ENCODE assay signal across 30 mouse cellular contexts in genomic region chr2:146169492-146169891, GRCm38 (mm10). TPM values are rescaled to one million over a fixed set of nuclear protein-coding genes. Genes with fewer than 3 reads are reported as not detected.
DNase-seq lines count a peak whose midpoint lies in the region; ATAC-seq and TF ChIP-seq lines count a peak whose summit lies in the region.
"Had no signal": no experiment of that assay in that cellular context is flagged by ENCODE, and none has a peak within 500 bp of the region (broad histone marks: within the 10 kb centered on the region; RNA-seq: fewer than 3 reads in every experiment).

No protein-coding gene starts in this region.

- no peak for TF ChIP-seq CTCF in midbrain, postnatal 0 days (IDR thresholded peaks at IDR 0.05)

- no peak overlapping the region for H3K27ac ChIP-seq in heart, embryonic 10.5 days
- no peak overlapping the region for H3K27ac ChIP-seq in heart, embryonic 12.5 days (ENCODE audit: poor library complexity, severe bottlenecking)
- H3K27ac ChIP-seq in midbrain, embryonic 13.5 days = 0 out of 2 replicates have a peak overlapping the region, but pooled peaks have one; percentile 2
- H3K27ac ChIP-seq in midbrain, postnatal 0 days (ENCODE audit: low read depth, low read length) = no peak overlapping the region
- H3K27ac ChIP-seq in embryonic facial prominence, embryonic 11.5 days (replicated peaks; ENCODE audit: low read depth, low read length) = no peak overlapping the region
- H3K27ac ChIP-seq: embryonic facial prominence, embryonic 13.5 days; gastrocnemius, adult 2 months; hindbrain, embryonic 15.5 days; intestine, embryonic 15.5 days; limb, embryonic 10.5 days; liver, embryonic 15.5 days; lung, embryonic 15.5 days; neural tube, embryonic 12.5 days; stomach, embryonic 15.5 days had no signal

- DNase-seq in heart, embryonic 10.5 days (ENCODE audit: low spot score) = peak; percentile 33
- DNase-seq in midbrain, postnatal 0 days (ENCODE audit: low spot score) = no peak
- no peak for DNase-seq in embryonic facial prominence, embryonic 11.5 days (ENCODE audit: low spot score)
- no peak for DNase-seq in right cerebral cortex, postnatal 36 days (ENCODE audit: low spot score in 2 of 2)
- DNase-seq in spleen, postnatal 36 days (ENCODE audit: low spot score in 2 of 2) = no peak
- DNase-seq: adrenal gland, postnatal 25 days; cerebellum, adult 11 months; cerebellum, adult 9-11 months; gastrocnemius, adult 2 months; kidney, adult 8-10 months; kidney, postnatal 10 days; liver; lung, postnatal 36 days; right cerebral cortex, postnatal 4 days; thymus, postnatal 36 days had no signal

- H3K4me1 ChIP-seq in heart, embryonic 10.5 days = peaks cover 7% of the 10 kb centered on the region
- 0 out of 2 replicates have a peak, but pooled peaks cover 7% of the 10 kb centered on the region for H3K4me1 ChIP-seq in heart, embryonic 12.5 days (replicated peaks)
- H3K4me1 ChIP-seq in midbrain, embryonic 13.5 days (replicated peaks) = peaks cover 21% of the 10 kb centered on the region
- no peaks in the 10 kb centered on the region for H3K4me1 ChIP-seq in midbrain, postnatal 0 days (ENCODE audit: insufficient read depth, low read length)
- H3K4me1 ChIP-seq in embryonic facial prominence, embryonic 11.5 days (ENCODE audit: control insufficient read depth, insufficient read depth, low read length) = no peaks in the 10 kb centered on the region
- H3K4me1 ChIP-seq: embryonic facial prominence, embryonic 13.5 days; intestine, embryonic 15.5 days; limb, embryonic 10.5 days; liver, embryonic 15.5 days; lung, embryonic 15.5 days; stomach, embryonic 15.5 days had no signal

- 75% methylated on average over 7 of the region's 7 CpGs for WGBS in heart, embryonic 10.5 days
- 69% methylated on average over 7 of the region's 7 CpGs for WGBS in heart, embryonic 12.5 days
- 40% methylated on average over 7 of the region's 7 CpGs for WGBS in midbrain, embryonic 13.5 days
- WGBS in midbrain, postnatal 0 days = 53% methylated on average over 7 of the region's 7 CpGs
- 55% methylated on average over 7 of the region's 7 CpGs for WGBS in embryonic facial prominence, embryonic 11.5 days

- no peaks in the 10 kb centered on the region for H3K36me3 ChIP-seq in heart, embryonic 10.5 days
- H3K36me3 ChIP-seq in heart, embryonic 12.5 days = no peaks in the 10 kb centered on the region
- H3K36me3 ChIP-seq in midbrain, embryonic 13.5 days = no peaks in the 10 kb centered on the region
- no peaks in the 10 kb centered on the region for H3K36me3 ChIP-seq in midbrain, postnatal 0 days (ENCODE audit: insufficient read depth, low read length)
- H3K36me3 ChIP-seq in embryonic facial prominence, embryonic 11.5 days (replicated peaks; ENCODE audit: control insufficient read depth, insufficient read depth, low read depth, low read length) = no peaks in the 10 kb centered on the region
- H3K36me3 ChIP-seq: embryonic facial prominence, embryonic 13.5 days; hindbrain, embryonic 15.5 days; intestine, embryonic 15.5 days; limb, embryonic 10.5 days; liver, embryonic 15.5 days; lung, embryonic 15.5 days; neural tube, embryonic 12.5 days; stomach, embryonic 15.5 days had no signal

- H3K9me3 ChIP-seq in heart, embryonic 10.5 days = no peaks in the 10 kb centered on the region
- no peaks in the 10 kb centered on the region for H3K9me3 ChIP-seq in heart, embryonic 12.5 days (replicated peaks)
- no peaks in the 10 kb centered on the region for H3K9me3 ChIP-seq in midbrain, embryonic 13.5 days
- H3K9me3 ChIP-seq in midbrain, postnatal 0 days (ENCODE audit: low read length) = no peaks in the 10 kb centered on the region
- no peaks in the 10 kb centered on the region for H3K9me3 ChIP-seq in embryonic facial prominence, embryonic 11.5 days (replicated peaks; ENCODE audit: control insufficient read depth, low read length)
- H3K9me3 ChIP-seq: embryonic facial prominence, embryonic 13.5 days; hindbrain, embryonic 15.5 days; intestine, embryonic 15.5 days; limb, embryonic 10.5 days; liver, embryonic 15.5 days; lung, embryonic 15.5 days; megakaryocyte, embryonic 14.5 days; neural tube, embryonic 12.5 days; stomach, embryonic 15.5 days had no signal

- ATAC-seq in heart, embryonic 12.5 days (ENCODE audit: insufficient number of reproducible peaks, low FRiP score) = no peak
- peak; percentile 31; the same call in 1 of the 2 replicates for ATAC-seq in midbrain, embryonic 13.5 days
- no peak for ATAC-seq in midbrain, postnatal 0 days (ENCODE audit: low FRiP score)
- 0 out of 2 replicates have a peak, but pooled peaks have one; percentile 20 for ATAC-seq in embryonic facial prominence, embryonic 11.5 days (replicated peaks; ENCODE audit: insufficient number of reproducible peaks, low FRiP score, low TSS enrichment, low read depth)
- ATAC-seq: intestine, embryonic 15.5 days had no signal

- H3K27me3 ChIP-seq in heart, embryonic 10.5 days (ENCODE audit: insufficient read depth, poor library complexity, severe bottlenecking) = no peaks in the 10 kb centered on the region; the same call in 1 of the 2 replicates
- H3K27me3 ChIP-seq in heart, embryonic 12.5 days (replicated peaks) = no peaks in the 10 kb centered on the region
- no peaks in the 10 kb centered on the region for H3K27me3 ChIP-seq in midbrain, embryonic 13.5 days
- no peaks in the 10 kb centered on the region for H3K27me3 ChIP-seq in midbrain, postnatal 0 days (ENCODE audit: insufficient read depth, low read length)
- H3K27me3 ChIP-seq in embryonic facial prominence, embryonic 11.5 days (ENCODE audit: control insufficient read depth, insufficient read depth, low read length) = no peaks in the 10 kb centered on the region
- H3K27me3 ChIP-seq: embryonic facial prominence, embryonic 13.5 days; hindbrain, embryonic 15.5 days; intestine, embryonic 15.5 days; liver, embryonic 15.5 days; lung, embryonic 15.5 days; neural tube, embryonic 12.5 days; stomach, embryonic 15.5 days had no signal

- no peak overlapping the region for H3K4me3 ChIP-seq in heart, embryonic 10.5 days
- H3K4me3 ChIP-seq in heart, embryonic 12.5 days = no peak overlapping the region
- no peak overlapping the region for H3K4me3 ChIP-seq in midbrain, embryonic 13.5 days (replicated peaks)
- H3K4me3 ChIP-seq in midbrain, postnatal 0 days (ENCODE audit: low read depth, low read length) = no peak overlapping the region
- H3K4me3 ChIP-seq in embryonic facial prominence, embryonic 11.5 days (ENCODE audit: low read depth, low read length) = no peak overlapping the region
- H3K4me3 ChIP-seq: embryonic facial prominence, embryonic 13.5 days; erythroblast, embryonic 14.5 days; gastrocnemius, adult 2 months; hindbrain, embryonic 15.5 days; intestine, embryonic 15.5 days; limb, embryonic 10.5 days; liver, embryonic 15.5 days; lung, embryonic 15.5 days; megakaryocyte, embryonic 14.5 days; neural tube, embryonic 12.5 days; stomach, embryonic 15.5 days had no signal

- H3K9ac ChIP-seq in heart, embryonic 12.5 days = no peak overlapping the region
- H3K9ac ChIP-seq in midbrain, embryonic 13.5 days (replicated peaks) = no peak overlapping the region
- no peak overlapping the region for H3K9ac ChIP-seq in midbrain, postnatal 0 days (replicated peaks; ENCODE audit: low read length, poor library complexity, severe bottlenecking)
- H3K9ac ChIP-seq in embryonic facial prominence, embryonic 11.5 days (replicated peaks; ENCODE audit: low read length) = no peak overlapping the region
- H3K9ac ChIP-seq: embryonic facial prominence, embryonic 13.5 days; hindbrain, embryonic 15.5 days; intestine, embryonic 15.5 days; liver, embryonic 15.5 days; lung, embryonic 15.5 days; neural tube, embryonic 12.5 days; stomach, embryonic 15.5 days had no signal

- H3K4me2 ChIP-seq in heart, embryonic 12.5 days = no peak overlapping the region
- H3K4me2 ChIP-seq in midbrain, embryonic 13.5 days (replicated peaks) = no peak overlapping the region
- H3K4me2 ChIP-seq in midbrain, postnatal 0 days (ENCODE audit: low read depth, low read length, poor library complexity, severe bottlenecking) = no peak overlapping the region
- H3K4me2 ChIP-seq in embryonic facial prominence, embryonic 11.5 days (ENCODE audit: low read depth, low read length) = no peak overlapping the region
- H3K4me2 ChIP-seq: embryonic facial prominence, embryonic 13.5 days; hindbrain, embryonic 15.5 days; intestine, embryonic 15.5 days; liver, embryonic 15.5 days; lung, embryonic 15.5 days; neural tube, embryonic 12.5 days; stomach, embryonic 15.5 days had no signal

RNA-seq across cellular contexts. Expression of gene Insm1, which starts 52.2 kb away (rescaled TPM):
- polyA plus RNA-seq in heart, embryonic 10.5 days (2016; fragmentation: Nextera tagmentation; extraction: Ambion mirVana) = 0.04 and 0.05 TPM in 2 replicates
- polyA plus RNA-seq in heart, embryonic 12.5 days (2016; fragmentation: Nextera tagmentation; extraction: Ambion mirVana) = not detected in 2 replicates
- 7.1 and 8.9 TPM in 2 replicates for polyA plus RNA-seq in midbrain, embryonic 13.5 days (2015; fragmentation: Nextera tagmentation; extraction: Ambion mirVana)
- 13.9 and 20.6 TPM in 2 replicates for total RNA-seq in midbrain, postnatal 0 days (2014; rRNA removed)
- 1.5 and 1.9 TPM in 2 replicates for polyA plus RNA-seq in midbrain, postnatal 0 days (2015; fragmentation: Nextera tagmentation; extraction: Ambion mirVana)
- 3.2 and 3.7 TPM in 2 replicates for polyA plus RNA-seq in embryonic facial prominence, embryonic 11.5 days (2014; fragmentation: Nextera tagmentation; extraction: Ambion mirVana)
- total RNA-seq: common myeloid progenitor, adult 5-6 weeks; gastrocnemius, adult 2 months had no signal
- polyA plus RNA-seq: C2C12; erythroblast, embryonic 14.5 days; heart, postnatal 0 days; limb, embryonic 10.5 days; liver, embryonic 15.5 days had no signal

Comparison
In these comparisons a context has a peak if more than half of its experiments do, and no peak if none do; other contexts are left out.
1. ATAC-seq: peak in midbrain, embryonic 13.5 days (single experiment) and embryonic facial prominence, embryonic 11.5 days (single experiment); none in heart, embryonic 12.5 days (single experiment) and midbrain, postnatal 0 days (single experiment).